Mouse (Mus musculus) neural tube, embryonic 12.5 days (tissue): Measurements from ENCODE around the gene Sec14l4. TPM values are rescaled to one million over a fixed set of nuclear protein-coding genes. Genes with fewer than 3 reads are reported as not detected.
A peak's percentile ranks its signal among the peaks of the same experiment; 100 is the strongest.

Experiments used
- ATAC-seq: fragments of 200-750 bp; cut with Nextera tagmentation; 2 replicates; pipeline ENCODE4 v1.8.0; 2017; ENCODE audit warnings: low read depth, mild to moderate bottlenecking, moderate TSS enrichment, moderate library complexity; ENCODE audit not compliant: low FRiP score
- H3K27ac ChIP-seq: fragments of 300-500 bp; sonication (generic); 2 replicates; pipeline ENCODE4 v1.5.1; 2016
- H3K27me3 ChIP-seq: fragments of 300-500 bp; sonication (generic); replicated peaks from 2 replicates; pipeline ENCODE4 v1.6.1; 2016; ENCODE audit warnings: mild to moderate bottlenecking
- H3K36me3 ChIP-seq: fragments of 300-500 bp; sonication (generic); 2 replicates; pipeline ENCODE4 v1.6.1; 2016; ENCODE audit warnings: mild to moderate bottlenecking
- H3K4me1 ChIP-seq: fragments of 300-500 bp; sonication (generic); 2 replicates; pipeline ENCODE4 v1.6.1; 2016
- H3K4me2 ChIP-seq: fragments of 300-500 bp; sonication (generic); replicated peaks from 2 replicates; pipeline ENCODE4 v1.6.1; 2016; ENCODE audit warnings: mild to moderate bottlenecking
- H3K4me3 ChIP-seq: fragments of 300-500 bp; sonication (generic); 2 replicates; pipeline ENCODE4 v1.5.1; 2016
- H3K9ac ChIP-seq: fragments of 300-500 bp; sonication (generic); 2 replicates; pipeline ENCODE4 v1.6.1; 2016; ENCODE audit warnings: mild to moderate bottlenecking
- H3K9me3 ChIP-seq: fragments of 300-500 bp; sonication (generic); 2 replicates; pipeline ENCODE4 v1.6.1; 2016; ENCODE audit warnings: mild to moderate bottlenecking
- WGBS: fragments of 180-500 bp; shearing (Covaris S2); methylation state at CpG from one replicate; pipeline ENCODE4 v1.1.7; 2016; 5-methylcytosine and 5-hydroxymethylcytosine counted together
- polyA plus RNA-seq: library from polyadenylated mRNA; unstranded; fragments of >200 nt; fragmentation: Nextera tagmentation; extraction: Ambion mirVana; gene quantifications from 2 replicates; pipeline ENCODE4 v1.2.1, GENCODE M21; 2016

Gene Sec14l4
- 0.06 TPM in 1 of 2 replicates, not detected in the other for polyA plus RNA-seq

DNA sequence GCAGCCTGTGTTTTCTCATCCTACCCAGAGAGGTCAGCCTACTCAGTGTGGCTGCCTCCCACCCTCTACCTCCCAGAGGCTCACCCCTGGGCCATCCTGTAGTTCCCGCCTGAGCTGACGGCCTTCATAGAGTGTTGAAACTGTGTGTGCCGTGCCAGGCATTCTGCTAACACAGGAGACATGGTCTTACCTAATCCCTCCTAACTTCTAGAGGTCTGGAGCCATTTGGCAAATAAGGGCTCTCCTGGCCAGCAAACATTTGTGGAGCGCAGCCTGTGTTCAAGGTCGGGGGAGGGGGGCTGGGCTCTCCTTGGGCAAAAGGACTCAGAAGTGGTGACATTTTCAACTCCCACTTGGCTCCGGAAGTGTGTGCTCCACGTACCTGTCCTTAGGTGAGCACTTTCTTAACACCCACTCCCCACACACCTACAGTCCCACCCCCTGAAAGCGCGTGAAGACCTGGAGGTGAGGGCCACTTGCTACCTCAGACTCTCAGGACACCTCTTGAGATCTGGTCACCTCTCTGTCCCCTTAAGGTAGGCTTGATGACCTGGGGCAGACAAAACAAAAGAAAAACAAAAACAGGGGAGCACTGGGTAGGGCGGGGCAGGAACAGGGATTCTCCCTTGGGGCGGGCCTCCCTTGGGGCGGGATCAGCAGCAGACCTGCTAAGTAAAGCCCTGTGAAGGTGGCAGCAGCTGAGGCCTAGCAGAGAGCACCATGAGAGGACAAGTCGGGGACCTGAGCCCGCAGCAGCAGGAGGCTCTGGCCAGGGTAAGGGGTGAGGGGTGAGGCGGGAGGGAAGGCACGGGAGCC is at the start of gene Sec14l4:
Gene Sec14l4 (plus strand): TSS at position 337 of the 816 bp plus-strand sequence.
- ATAC-seq = no peak
- no peak within 1 kb of the TSS for H3K27ac ChIP-seq
- no peaks in the 10 kb centered on the region for H3K9me3 ChIP-seq
- H3K27me3 ChIP-seq = peaks cover 10% of the 10 kb centered on the region; the same call in 1 of the 2 replicates
- H3K9ac ChIP-seq = no peak within 1 kb of the TSS
- no peak within 1 kb of the TSS for H3K4me2 ChIP-seq
- no peak within 1 kb of the TSS for H3K4me3 ChIP-seq
- H3K4me1 ChIP-seq = no peaks in the 10 kb centered on the region
- 49% methylated on average over 16 of the region's 16 CpGs for WGBS
- no peaks in the 10 kb centered on the region for H3K36me3 ChIP-seq

DNA sequence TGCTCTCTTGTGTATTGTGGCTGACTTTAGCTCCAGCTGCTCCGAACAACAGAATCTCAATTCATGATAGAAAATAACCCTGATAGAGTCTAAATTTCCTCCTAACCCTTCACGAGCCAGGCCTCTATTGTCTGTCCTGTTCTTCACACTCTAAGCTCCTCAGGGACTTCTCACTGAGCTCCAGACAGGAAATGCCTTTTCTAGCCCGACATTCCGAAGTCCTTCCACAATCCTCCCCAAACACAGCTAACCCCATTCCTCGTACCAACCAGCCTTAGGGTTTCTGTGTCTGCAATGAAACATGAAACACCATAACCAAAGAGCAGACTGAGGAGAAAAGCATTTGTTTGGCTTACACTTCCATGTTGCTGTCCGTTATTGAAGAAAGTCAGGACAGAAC is 49.7 kb upstream of the Sec14l4 start:
- peaks cover 15% of the 10 kb centered on the region for H3K4me1 ChIP-seq
- H3K4me3 ChIP-seq = no peak overlapping the region
- H3K9ac ChIP-seq = no peak overlapping the region
- ATAC-seq = no peak
- no peak overlapping the region for H3K4me2 ChIP-seq
- no peak overlapping the region for H3K27ac ChIP-seq
- peaks cover 10% of the 10 kb centered on the region for H3K27me3 ChIP-seq
- peaks cover 48% of the 10 kb centered on the region for H3K36me3 ChIP-seq
- 79% methylated on average over 6 of the region's 6 CpGs for WGBS
- H3K9me3 ChIP-seq = no peaks in the 10 kb centered on the region

DNA sequence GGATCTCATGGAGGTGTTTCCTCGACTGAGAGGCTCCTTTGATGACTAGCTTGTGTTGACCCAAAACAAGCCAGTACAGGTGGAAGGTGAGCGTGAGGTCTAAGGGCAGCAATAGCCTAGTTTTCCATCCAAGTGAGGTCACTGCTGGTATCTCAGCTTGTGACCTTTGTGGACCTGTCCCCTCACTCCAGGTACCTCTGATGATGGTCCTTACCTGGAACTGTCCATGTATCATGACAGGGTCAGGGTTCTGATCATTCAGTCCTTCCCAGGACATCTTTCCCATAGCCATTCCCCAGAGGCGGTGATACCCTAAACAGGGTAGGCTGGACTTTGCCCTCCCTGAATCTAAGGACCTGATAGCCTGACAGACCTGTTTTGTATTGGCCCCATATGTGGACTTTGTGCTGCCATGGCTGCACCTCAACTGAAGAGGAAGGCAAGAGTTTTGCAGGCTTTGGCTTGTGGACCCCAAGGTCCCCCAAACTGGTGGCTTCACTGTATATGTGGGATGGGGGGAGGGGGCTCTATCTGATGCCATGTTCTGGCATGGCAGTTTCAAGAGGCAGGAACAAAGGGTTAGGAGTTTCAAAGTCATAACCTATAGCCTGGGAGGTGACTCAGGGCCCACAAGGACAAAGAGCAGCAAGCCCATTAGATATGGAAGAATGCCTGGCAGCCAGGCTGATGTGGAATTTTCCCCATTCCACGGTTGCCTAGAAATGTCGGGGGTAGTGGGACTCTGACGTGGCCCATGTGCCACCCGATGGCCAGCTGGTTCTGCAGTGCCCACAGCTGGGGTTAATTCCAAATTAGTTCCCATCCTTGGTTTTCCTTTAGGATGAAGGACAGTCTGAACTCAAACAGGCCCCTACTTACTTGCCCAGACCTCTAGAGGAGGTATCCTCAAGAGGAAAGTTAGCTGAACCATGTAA is 48.7 kb upstream of the Sec14l4 start:
- Histone ChIP-seq H3K9me3 (no peaks in the 10 kb centered on the region), H3K4me2 (peak overlapping the region; percentile 78), H3K9ac (no peak overlapping the region), H3K27ac (no peak overlapping the region), H3K4me1 (peaks cover 15% of the 10 kb centered on the region), H3K4me3 (no peak overlapping the region), H3K27me3 (peaks cover 10% of the 10 kb centered on the region), H3K36me3 (peaks cover 38% of the 10 kb centered on the region)
- WGBS = 71% methylated on average over 7 of the region's 7 CpGs
- no peak for ATAC-seq

DNA sequence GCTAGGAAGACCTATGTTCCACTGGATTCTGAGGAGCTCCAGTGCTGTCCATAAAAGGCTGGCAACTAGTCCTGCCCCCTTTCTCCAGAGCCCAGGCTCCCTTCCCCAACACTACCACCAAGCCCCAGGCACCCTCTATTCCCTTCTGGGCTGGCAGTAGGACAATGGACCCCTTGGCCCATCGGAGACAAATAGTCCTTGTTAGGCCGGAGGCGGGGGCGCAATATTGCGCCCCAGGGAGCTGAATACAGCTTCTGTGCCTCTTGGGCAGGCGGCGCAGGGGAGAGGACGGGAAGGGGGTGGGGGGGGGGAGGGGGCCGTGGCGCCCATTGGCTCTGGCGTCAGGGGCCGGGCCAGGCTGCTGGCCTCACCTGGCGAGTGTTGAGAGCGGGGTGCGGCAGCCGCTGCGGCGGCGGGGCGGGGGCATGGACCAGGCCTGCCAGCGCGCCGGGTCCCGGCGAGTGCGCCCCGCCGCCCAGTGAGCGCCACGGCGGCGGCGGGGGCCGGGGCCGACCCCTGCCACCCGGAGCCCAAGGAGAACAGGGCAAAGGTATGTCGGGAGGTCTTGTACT is 47.9 kb upstream of the Sec14l4 start, which contains the start of gene Gal3st1:
Gene Gal3st1 (plus strand): TSS at position 346 of the 572 bp plus-strand sequence.
- H3K9ac ChIP-seq = peak within 1 kb of the TSS; percentile 56
- no peaks in the 10 kb centered on the region for H3K9me3 ChIP-seq
- peaks cover 10% of the 10 kb centered on the region for H3K27me3 ChIP-seq
- H3K27ac ChIP-seq = no peak within 1 kb of the TSS
- ATAC-seq = peak; percentile 51
- peaks cover 15% of the 10 kb centered on the region for H3K4me1 ChIP-seq
- peaks cover 30% of the 10 kb centered on the region for H3K36me3 ChIP-seq
- peak within 1 kb of the TSS; percentile 78 for H3K4me2 ChIP-seq
- peak within 1 kb of the TSS; percentile 37 for H3K4me3 ChIP-seq
- WGBS = 1% methylated on average over 34 of the region's 37 CpGs

DNA sequence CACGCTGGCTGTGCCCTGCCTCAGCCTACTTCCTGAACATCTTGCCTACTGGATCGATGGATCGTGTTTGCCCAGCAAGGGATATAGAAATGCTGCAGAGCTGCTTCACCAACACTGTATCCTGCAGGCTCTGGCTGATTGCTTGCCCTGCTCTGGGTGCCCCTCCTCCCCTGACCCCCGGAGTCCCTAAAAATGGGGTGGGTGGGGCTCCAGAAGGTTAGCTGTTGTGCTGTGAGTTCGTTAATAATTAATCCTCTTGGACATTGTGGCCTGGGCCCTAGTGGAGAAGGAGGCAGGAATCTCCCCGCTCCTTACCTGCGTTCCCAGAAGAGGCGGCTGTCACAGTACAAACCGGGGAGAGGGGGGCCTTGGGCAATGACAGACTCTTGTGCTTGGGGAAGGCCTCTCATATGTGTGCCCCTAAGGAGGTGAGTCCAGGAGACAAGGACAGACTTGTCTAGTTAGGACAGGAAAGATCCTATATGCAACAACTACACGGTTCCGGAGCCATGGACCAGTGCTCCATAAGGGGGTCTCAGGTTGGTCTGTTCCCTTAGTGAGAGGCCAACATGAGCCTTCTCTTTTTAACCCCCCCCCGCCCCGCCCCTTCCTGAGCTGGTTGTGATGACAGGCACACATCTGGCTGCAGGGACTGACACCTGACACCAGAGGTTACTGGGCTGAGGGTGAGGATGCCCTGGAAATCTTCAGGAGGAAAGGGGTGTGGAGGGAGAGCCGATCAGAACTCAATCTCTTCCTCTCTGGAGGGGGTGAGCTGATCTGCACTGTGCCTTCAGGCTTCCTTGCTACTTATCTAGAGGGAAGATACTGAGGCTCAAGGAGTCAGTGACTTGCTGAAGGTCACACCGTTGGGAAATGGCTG is 47.2 kb upstream of the Sec14l4 start:
- H3K4me3 ChIP-seq = peak overlapping the region; percentile 37
- ATAC-seq = peak; percentile 54
- no peaks in the 10 kb centered on the region for H3K9me3 ChIP-seq
- peaks cover 15% of the 10 kb centered on the region for H3K4me1 ChIP-seq
- H3K4me2 ChIP-seq = peak overlapping the region; percentile 78
- peak overlapping the region; percentile 56 for H3K9ac ChIP-seq
- no peak overlapping the region for H3K27ac ChIP-seq
- peaks cover 10% of the 10 kb centered on the region for H3K27me3 ChIP-seq
- H3K36me3 ChIP-seq = peaks cover 22% of the 10 kb centered on the region
- WGBS = 8% methylated on average over 15 of the region's 15 CpGs

DNA sequence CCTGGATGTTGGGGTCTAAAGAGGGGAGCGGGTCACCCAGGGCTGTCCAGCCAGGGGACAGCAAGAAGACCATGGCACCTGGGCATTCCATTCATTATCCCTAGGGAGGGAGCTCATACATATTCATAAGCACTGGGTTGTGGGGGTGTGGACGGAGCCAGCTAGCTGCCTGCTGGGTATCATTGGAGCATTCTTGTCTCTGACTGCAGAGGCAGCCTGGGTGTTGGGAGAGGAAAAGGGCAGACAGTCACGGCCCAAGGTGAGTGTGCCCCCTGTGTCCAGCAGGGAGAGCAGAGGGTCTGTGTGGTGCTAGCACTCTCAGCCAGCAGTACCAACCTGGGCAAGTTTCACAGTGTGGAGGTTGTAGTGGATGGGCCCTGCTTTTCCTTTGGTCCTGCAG is 41.5 kb upstream of the Sec14l4 start:
- WGBS = 50% methylated on average over 3 of the region's 3 CpGs
- Histone ChIP-seq H3K4me3 (no peak overlapping the region), H3K27me3 (no peaks in the 10 kb centered on the region), H3K9ac (no peak overlapping the region), H3K4me2 (no peak overlapping the region), H3K36me3 (no peaks in the 10 kb centered on the region), H3K27ac (no peak overlapping the region), H3K4me1 (no peaks in the 10 kb centered on the region), H3K9me3 (no peaks in the 10 kb centered on the region)
- no peak for ATAC-seq

DNA sequence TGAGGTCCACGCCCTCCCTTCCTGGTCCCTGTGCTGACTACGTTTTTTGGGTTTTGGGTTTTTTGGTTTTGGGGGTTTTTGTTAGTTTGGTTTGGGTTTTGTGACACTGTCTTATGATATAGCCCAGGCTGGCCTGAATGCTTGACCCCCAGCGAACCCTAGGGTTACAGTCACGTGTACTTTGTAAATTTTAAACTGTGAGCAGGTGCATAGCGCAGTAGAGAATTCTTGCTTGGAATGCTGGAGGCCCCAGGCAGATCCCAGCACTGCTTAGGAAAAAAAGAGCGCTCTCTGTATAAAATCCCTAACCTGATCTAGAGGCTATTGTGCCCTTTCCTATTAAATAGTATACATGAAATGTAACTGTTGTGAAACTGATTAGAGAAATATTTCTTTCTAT is 38.1 kb upstream of the Sec14l4 start:
- Histone ChIP-seq H3K36me3 (no peaks in the 10 kb centered on the region), H3K9ac (no peak overlapping the region), H3K4me1 (0 out of 2 replicates have a peak, but pooled peaks cover 2% of the 10 kb centered on the region), H3K4me3 (no peak overlapping the region), H3K9me3 (no peaks in the 10 kb centered on the region), H3K27ac (no peak overlapping the region), H3K27me3 (peaks cover 19% of the 10 kb centered on the region), H3K4me2 (no peak overlapping the region)
- ATAC-seq = no peak
- WGBS = 73% methylated on average over 6 of the region's 6 CpGs

DNA sequence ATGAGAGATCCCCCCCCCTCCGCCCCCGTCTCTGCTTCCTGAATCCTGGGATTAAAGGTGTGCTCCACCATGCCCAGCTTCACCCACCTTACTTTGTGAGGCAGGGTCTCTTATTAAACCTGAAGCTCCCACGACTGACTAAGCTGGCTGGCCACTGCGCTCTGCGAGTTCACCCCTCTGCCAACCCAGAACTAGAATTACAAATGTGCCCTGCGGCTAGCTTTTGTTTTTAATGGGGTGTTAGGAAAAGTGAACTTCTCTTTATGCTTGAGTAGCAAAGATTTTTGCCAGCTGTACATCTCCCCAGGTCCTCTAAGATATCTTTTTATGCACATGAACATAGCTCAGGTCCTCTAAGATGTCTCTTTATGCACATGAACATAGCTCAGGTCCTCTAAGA is 37.3 kb upstream of the Sec14l4 start:
- no peaks in the 10 kb centered on the region for H3K9me3 ChIP-seq
- WGBS = 81% methylated on average over 6 of the region's 6 CpGs
- H3K4me3 ChIP-seq = no peak overlapping the region
- H3K36me3 ChIP-seq = no peaks in the 10 kb centered on the region
- no peak overlapping the region for H3K4me2 ChIP-seq
- no peak overlapping the region for H3K9ac ChIP-seq
- 0 out of 2 replicates have a peak, but pooled peaks cover 8% of the 10 kb centered on the region for H3K4me1 ChIP-seq
- ATAC-seq = no peak
- no peak overlapping the region for H3K27ac ChIP-seq
- peaks cover 26% of the 10 kb centered on the region for H3K27me3 ChIP-seq

DNA sequence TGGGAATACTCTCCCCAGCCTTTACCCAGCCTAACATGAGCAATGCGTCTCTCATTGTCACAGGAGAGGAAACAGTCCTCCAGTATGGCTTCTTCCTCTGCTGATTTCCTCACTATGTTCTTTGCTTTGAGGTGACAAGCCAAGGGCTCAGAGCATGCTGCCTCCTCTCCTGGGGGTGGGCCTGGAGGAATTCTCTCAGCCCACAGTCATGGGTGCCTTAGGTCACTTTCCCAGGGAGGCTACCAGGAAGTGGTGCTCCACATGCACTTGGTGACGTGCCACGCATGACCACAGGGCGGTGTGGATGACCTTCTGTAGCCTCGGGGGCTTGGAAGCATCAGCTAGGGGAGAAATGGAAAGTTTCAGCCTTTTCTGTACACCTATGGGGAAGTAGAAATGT is 35.8 kb upstream of the Sec14l4 start:
- 89% methylated on average over 5 of the region's 5 CpGs for WGBS
- Histone ChIP-seq H3K27me3 (peaks cover 41% of the 10 kb centered on the region), H3K4me3 (no peak overlapping the region), H3K4me1 (0 out of 2 replicates have a peak, but pooled peaks cover 8% of the 10 kb centered on the region), H3K9ac (no peak overlapping the region), H3K27ac (no peak overlapping the region), H3K4me2 (no peak overlapping the region), H3K9me3 (no peaks in the 10 kb centered on the region), H3K36me3 (no peaks in the 10 kb centered on the region)
- ATAC-seq = no peak

DNA sequence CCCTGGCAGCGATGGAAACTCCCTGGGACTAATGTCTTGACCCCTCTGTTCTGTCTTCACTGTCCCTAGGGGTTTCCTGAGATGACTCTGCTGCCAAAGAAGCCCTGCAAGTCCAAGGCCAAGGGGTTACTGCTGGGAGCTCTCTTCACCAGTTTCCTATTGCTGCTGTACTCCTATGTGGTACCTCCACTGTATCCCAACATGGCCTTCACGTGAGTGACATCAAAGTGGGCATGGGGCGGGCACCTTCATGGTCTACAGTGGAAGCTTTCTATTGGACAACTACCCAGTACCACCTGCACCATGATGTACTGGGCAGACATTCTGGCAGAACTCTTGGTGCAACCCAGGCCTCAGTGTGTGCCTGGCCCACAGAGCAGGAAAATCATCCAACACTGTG is 34.4 kb upstream of the Sec14l4 start:
- Histone ChIP-seq H3K9ac (no peak overlapping the region), H3K4me1 (0 out of 2 replicates have a peak, but pooled peaks cover 8% of the 10 kb centered on the region), H3K9me3 (no peaks in the 10 kb centered on the region), H3K36me3 (no peaks in the 10 kb centered on the region), H3K4me2 (no peak overlapping the region), H3K27ac (no peak overlapping the region), H3K27me3 (peaks cover 45% of the 10 kb centered on the region), H3K4me3 (no peak overlapping the region)
- WGBS = 88% methylated on average over 3 of the region's 3 CpGs
- ATAC-seq = no peak
